Mouse (Mus musculus) limb, embryonic 11.5 days (tissue): ENCODE data around the gene Iqca. TPM values are rescaled to one million over a fixed set of nuclear protein-coding genes. Genes with fewer than 3 reads are reported as not detected.

Experiments
- ATAC-seq: fragments of 200-750 bp; cut with Nextera tagmentation; 2 replicates; pipeline ENCODE4 v1.8.0; 2017; ENCODE audit warnings: low read depth; ENCODE audit not compliant: insufficient number of reproducible peaks, low FRiP score, low TSS enrichment
- DNase-seq: peaks from one replicate; pipeline ENCODE4 v3.0.0-alpha.2; 2015; ENCODE audit warnings: low spot score
- H3K27ac ChIP-seq: fragments of 300-500 bp; sonication (generic); replicated peaks from 2 replicates; pipeline ENCODE4 v1.5.1; 2014; ENCODE audit warnings: low read depth, mild to moderate bottlenecking, low read length
- H3K27me3 ChIP-seq: fragments of 300-500 bp; sonication (generic); 2 replicates; pipeline ENCODE4 v1.6.1; 2014; ENCODE audit warnings: mild to moderate bottlenecking, low read length, mixed read lengths; ENCODE audit not compliant: control insufficient read depth, insufficient read depth
- H3K36me3 ChIP-seq: fragments of 300-500 bp; sonication (generic); 2 replicates; pipeline ENCODE4 v1.6.1; 2014; ENCODE audit warnings: mild to moderate bottlenecking, low read length, moderate library complexity, mixed read lengths; ENCODE audit not compliant: control insufficient read depth, insufficient read depth
- H3K4me1 ChIP-seq: fragments of 300-500 bp; sonication (generic); 2 replicates; pipeline ENCODE4 v1.6.1; 2014; ENCODE audit warnings: low read length, mixed read lengths; ENCODE audit not compliant: control insufficient read depth, insufficient read depth
- H3K4me2 ChIP-seq: fragments of 300-500 bp; sonication (generic); 2 replicates; pipeline ENCODE4 v1.6.1; 2014; ENCODE audit warnings: low read depth, mild to moderate bottlenecking, moderate library complexity; ENCODE audit not compliant: severe bottlenecking
- H3K4me3 ChIP-seq: fragments of 300-500 bp; sonication (generic); 2 replicates; pipeline ENCODE4 v1.5.1; 2014; ENCODE audit warnings: low read depth, low read length
- H3K9ac ChIP-seq: fragments of 300-500 bp; sonication (generic); 2 replicates; pipeline ENCODE4 v1.6.1; 2014; ENCODE audit warnings: mild to moderate bottlenecking, low read length
- H3K9me3 ChIP-seq: fragments of 300-500 bp; sonication (generic); 2 replicates; pipeline ENCODE4 v1.6.1; 2016; ENCODE audit warnings: low read length; ENCODE audit not compliant: control insufficient read depth
- WGBS: fragments of 180-500 bp; shearing (Covaris S2); extraction: QIAGEN DNeasy Blood & Tissue Kit; methylation state at CpG from one replicate; pipeline ENCODE4 v1.1.7; 2014; 5-methylcytosine and 5-hydroxymethylcytosine counted together
- polyA plus RNA-seq: library from polyadenylated mRNA; unstranded; fragments of >200 nt; fragmentation: Nextera tagmentation; extraction: Ambion mirVana; gene quantifications from 2 replicates; pipeline ENCODE4 v1.2.1, GENCODE M21; 2014

Gene Iqca
- polyA plus RNA-seq, 1 experiment from 2014 or later, result 0.27 TPM

DNA sequence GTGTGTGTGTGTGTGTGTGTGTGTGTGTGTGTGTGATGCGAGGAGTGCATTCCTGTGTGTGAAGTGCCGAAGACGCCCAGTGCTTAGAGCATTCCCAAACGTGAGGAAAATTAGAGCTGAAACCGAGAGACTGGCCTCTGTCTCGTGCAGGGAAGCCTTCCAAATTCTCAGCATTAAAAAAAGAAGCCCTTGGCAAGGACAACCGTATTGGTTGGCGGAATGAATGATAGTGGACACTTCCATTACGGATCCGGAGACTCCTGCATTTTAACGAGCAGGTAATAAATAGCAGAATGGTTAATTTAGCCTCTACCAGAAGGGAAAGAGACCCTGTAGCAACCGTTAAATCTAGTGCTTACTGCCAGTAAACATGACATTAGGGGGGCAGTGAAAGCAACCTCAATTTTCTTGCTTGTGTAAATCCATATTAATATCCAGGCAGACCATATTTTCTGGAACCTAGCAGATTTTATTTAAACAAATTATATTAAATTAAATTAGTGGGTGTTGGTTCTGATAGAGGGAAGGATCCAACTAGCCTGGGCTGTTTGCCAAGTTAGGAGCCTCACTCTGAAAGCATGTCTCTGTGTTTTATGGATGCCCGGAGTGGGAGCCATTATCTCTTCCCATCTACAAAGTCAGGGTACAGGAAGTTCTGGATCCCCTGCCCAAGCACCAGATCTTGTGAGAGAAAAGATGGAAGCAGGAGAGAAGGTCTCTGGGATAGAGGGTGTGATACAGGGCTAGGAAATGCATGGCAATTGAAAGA is 81.2 kb downstream of the Iqca start:
- Histone ChIP-seq H3K27me3 (no peaks in the 10 kb centered on the region), H3K27ac (no peak overlapping the region), H3K9ac (no peak overlapping the region), H3K4me3 (no peak overlapping the region), H3K4me2 (no peak overlapping the region), H3K36me3 (no peaks in the 10 kb centered on the region), H3K9me3 (no peaks in the 10 kb centered on the region), H3K4me1 (no peaks in the 10 kb centered on the region)
- 66% methylated on average over 13 of the region's 13 CpGs for WGBS
- ATAC-seq (no peak), DNase-seq (no peak)

DNA sequence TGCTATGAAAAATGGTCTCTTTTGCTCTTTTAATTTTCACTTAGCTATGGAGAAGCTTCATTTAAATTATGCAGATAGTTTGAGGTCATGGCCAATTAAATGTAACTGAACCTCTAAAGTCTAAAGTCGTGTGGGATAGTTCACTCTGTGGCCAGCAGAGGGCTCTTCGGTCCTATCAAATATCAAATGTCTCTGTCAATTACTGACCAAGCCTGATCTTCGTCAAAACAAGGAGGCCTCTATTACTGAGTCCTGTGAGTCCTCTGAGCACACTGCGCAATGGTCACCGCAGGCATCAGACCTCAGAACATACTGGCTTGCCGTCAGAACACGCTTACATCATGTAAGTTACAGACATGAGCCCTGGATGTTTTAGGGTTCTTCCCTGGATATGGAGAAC is 92.6 kb downstream of the Iqca start:
- 26% methylated on average over 7 of the region's 7 CpGs for WGBS
- no peak for ATAC-seq
- Histone ChIP-seq H3K4me2 (no peak overlapping the region), H3K9me3 (no peaks in the 10 kb centered on the region), H3K36me3 (no peaks in the 10 kb centered on the region), H3K4me1 (no peaks in the 10 kb centered on the region), H3K9ac (no peak overlapping the region), H3K27me3 (no peaks in the 10 kb centered on the region), H3K4me3 (no peak overlapping the region), H3K27ac (no peak overlapping the region)
- DNase-seq, result peak; percentile 74

DNA sequence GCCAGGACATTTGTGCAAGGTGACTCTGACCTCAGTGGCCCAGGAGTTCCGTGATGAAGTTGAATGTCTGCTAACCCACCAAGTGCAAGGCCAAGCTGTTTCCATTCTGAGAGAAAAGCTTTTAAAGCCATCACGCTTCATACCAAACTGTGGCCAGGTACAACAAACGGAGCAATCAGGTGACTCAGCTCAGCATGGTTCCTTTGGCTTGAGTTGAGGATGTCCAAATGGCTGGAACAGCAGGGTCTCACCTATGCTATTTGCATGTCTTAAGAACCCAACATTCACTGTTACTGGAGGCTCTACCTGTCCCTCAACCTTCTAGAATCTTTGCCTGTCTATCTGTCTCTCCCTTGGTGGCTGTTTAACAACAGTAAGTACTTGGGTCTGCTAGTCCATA is 93.1 kb downstream of the Iqca start:
- Histone ChIP-seq H3K27me3 (no peaks in the 10 kb centered on the region), H3K9me3 (no peaks in the 10 kb centered on the region), H3K4me1 (no peaks in the 10 kb centered on the region), H3K9ac (no peak overlapping the region), H3K4me3 (no peak overlapping the region), H3K4me2 (no peak overlapping the region), H3K27ac (no peak overlapping the region), H3K36me3 (no peaks in the 10 kb centered on the region)
- 64% methylated on average over 3 of the region's 3 CpGs for WGBS
- no peak for ATAC-seq
- no peak for DNase-seq

DNA sequence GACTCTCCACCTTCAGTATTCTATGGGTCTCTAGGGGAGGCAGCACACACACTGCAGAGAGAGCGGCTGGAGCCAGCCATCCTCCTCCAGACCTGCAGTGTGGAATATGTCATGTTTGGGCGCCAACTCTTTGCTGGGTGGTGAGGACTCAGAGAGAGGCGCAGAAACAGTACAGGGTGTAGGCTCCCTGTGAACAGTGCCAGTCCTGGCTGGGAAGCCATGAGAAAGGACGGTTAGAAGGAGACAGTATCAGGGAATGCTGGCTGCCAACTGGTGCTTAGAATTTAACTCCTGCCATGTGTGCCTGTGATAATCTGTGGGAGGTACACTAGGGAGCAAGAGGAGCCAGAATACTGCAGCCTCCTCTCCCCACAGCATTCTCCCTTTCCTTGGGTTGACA is 98.2 kb downstream of the Iqca start:
- Histone ChIP-seq H3K27ac (no peak overlapping the region), H3K9ac (no peak overlapping the region), H3K4me1 (peaks cover 30% of the 10 kb centered on the region)

DNA sequence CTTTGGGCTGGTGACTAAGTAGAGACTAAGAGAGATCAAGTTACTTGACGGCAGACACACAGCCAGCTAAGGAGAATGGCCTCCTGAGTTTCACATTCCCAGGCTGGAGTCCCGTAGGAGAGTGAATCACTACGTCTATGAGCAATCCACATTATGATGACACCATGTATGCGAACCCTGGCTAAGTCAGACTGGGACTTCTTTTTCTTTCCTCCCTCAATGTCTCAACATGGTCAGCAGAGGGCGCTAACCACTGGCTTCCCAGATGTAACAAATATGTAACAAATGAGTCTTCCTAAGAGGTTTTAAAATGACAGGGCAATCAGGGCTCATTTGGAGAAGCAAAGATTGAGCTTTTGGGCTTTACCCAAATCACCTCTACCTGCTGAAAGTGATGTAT is 101.9 kb downstream of the Iqca start:
- no peaks in the 10 kb centered on the region for H3K9me3 ChIP-seq
- no peak overlapping the region for H3K4me3 ChIP-seq
- peaks cover 34% of the 10 kb centered on the region for H3K4me1 ChIP-seq
- WGBS, result 21% methylated on average over 5 of the region's 5 CpGs
- no peaks in the 10 kb centered on the region for H3K27me3 ChIP-seq
- H3K9ac ChIP-seq, result no peak overlapping the region
- no peak overlapping the region for H3K4me2 ChIP-seq
- H3K36me3 ChIP-seq, result no peaks in the 10 kb centered on the region
- ATAC-seq, result no peak
- H3K27ac ChIP-seq, result no peak overlapping the region
- DNase-seq, result peak; percentile 76

More for the DNA sequence above, 98.2 kb downstream of the Iqca start:
- ATAC-seq, result no peak
- WGBS, result 85% methylated on average over 4 of the region's 4 CpGs
- no peaks in the 10 kb centered on the region for H3K27me3 ChIP-seq
- H3K36me3 ChIP-seq, result no peaks in the 10 kb centered on the region
- DNase-seq, result no peak
- no peaks in the 10 kb centered on the region for H3K9me3 ChIP-seq
- no peak overlapping the region for H3K4me2 ChIP-seq
- no peak overlapping the region for H3K4me3 ChIP-seq

DNA sequence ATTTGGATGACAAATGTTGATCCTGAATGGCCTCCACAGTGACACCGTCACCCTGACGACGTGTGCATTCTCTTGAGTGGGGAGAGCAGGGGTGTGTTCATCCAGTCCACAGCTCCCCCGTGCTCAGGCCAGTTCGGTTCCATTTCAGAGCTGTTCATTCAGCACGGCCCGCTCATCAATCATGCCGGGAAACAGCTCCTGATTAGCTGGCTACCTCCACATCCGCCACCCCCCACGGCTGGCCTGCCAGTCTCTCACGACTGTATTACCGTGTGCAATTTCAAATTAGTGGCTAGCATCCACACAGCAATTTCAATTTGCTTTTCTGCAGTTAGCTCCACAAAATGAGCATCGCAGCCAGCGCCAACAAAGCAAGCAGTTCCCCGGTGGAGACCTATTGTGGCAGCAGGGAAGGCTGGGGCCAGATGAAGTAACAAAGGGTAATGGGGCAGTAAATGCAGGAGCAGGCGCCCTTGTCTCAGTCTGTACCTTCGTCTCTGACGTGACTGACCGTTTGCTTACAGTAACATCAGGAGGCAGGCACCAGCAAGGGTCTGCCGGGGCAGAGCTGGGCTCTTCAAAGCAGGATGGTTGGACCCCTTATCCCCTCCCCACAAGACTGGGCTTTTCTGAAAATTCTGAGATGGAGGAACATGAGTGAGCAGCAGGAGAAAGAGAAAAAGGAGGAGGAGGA is 103.0 kb downstream of the Iqca start:
- peak overlapping the region; percentile 40; the same call in 1 of the 2 replicates for H3K9ac ChIP-seq

DNA sequence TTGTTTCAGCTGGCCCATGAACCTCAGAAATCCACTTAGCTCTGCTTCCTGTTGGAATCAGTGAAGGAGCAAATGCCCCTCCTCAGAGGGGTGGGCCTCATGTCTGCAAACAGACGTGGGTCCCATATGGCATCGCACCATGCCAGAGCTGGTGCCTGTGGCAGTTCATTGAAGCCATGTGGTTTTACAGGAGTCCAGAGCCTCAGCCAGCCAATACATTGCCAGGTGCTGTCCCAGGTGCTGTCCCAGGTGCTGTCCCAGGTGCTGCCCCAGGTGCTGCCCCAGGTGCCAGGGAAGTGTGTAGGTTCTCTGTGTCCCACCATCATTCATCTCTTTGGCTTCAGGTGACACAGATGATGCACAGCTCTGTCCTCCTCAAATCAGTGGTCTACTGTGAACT is 124.9 kb downstream of the Iqca start:
- Histone ChIP-seq H3K4me3 (no peak overlapping the region), H3K9me3 (no peaks in the 10 kb centered on the region), H3K9ac (no peak overlapping the region), H3K27ac (no peak overlapping the region), H3K4me1 (no peaks in the 10 kb centered on the region), H3K27me3 (no peaks in the 10 kb centered on the region), H3K4me2 (no peak overlapping the region), H3K36me3 (no peaks in the 10 kb centered on the region)
- DNase-seq (peak; percentile 41), ATAC-seq (no peak)
- WGBS, result 48% methylated on average over 2 of the region's 2 CpGs

More for the DNA sequence above, 103.0 kb downstream of the Iqca start:
- no peak overlapping the region; the same call in 1 of the 2 replicates for H3K4me2 ChIP-seq
- no peaks in the 10 kb centered on the region for H3K36me3 ChIP-seq
- 0 out of 2 replicates have a peak overlapping the region, but pooled peaks have one; percentile 0 for H3K27ac ChIP-seq
- DNase-seq, result peak; percentile 53
- no peaks in the 10 kb centered on the region for H3K27me3 ChIP-seq
- peaks cover 34% of the 10 kb centered on the region for H3K4me1 ChIP-seq
- H3K9me3 ChIP-seq, result no peaks in the 10 kb centered on the region
- no peak overlapping the region for H3K4me3 ChIP-seq
- ATAC-seq, result no peak
- WGBS, result 32% methylated on average over 20 of the region's 20 CpGs

DNA sequence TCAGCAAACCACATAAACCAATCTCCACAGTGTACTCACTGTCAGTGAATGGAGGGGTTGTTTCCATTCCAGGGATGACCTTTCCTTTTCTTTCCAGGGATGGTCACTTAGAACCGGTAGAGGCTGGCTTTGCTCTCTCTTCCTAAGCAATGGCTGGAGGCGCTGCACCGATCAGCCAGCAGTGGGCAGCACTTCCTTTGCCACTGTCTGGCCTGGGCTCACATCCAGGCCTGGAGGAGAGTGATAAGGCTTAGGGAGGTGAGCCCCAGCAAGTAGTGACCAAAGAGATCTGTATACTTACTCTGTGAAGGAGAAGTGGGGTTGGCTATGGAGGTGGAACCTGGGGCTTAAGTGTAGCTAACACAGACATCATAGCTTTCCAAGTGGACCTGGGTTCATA is 126.3 kb downstream of the Iqca start:
- 26% methylated on average over 3 of the region's 3 CpGs for WGBS
- Histone ChIP-seq H3K9ac (no peak overlapping the region), H3K27me3 (no peaks in the 10 kb centered on the region), H3K27ac (no peak overlapping the region), H3K4me1 (no peaks in the 10 kb centered on the region), H3K4me2 (no peak overlapping the region), H3K4me3 (no peak overlapping the region), H3K36me3 (no peaks in the 10 kb centered on the region), H3K9me3 (no peaks in the 10 kb centered on the region)
- peak; percentile 56 for DNase-seq
- ATAC-seq, result no peak
